Mouse (Mus musculus) kidney, postnatal 14 days (tissue): Measurements from ENCODE around the gene Rsph9.

Source experiments
- DNase-seq: peaks from one replicate; pipeline ENCODE4 v3.0.0; 2022; ENCODE audit warnings: mixed read lengths

The Rsph9 gene

GRCm38 (mm10) chr17:46098525-46098924 is 45.5 kb downstream of the Rsph9 start:
- DNase-seq: no peak

GRCm38 (mm10) chr17:46091899-46092298 is 52.1 kb downstream of the Rsph9 start:
- DNase-seq: no peak

GRCm38 (mm10) chr17:46091351-46091750 is 52.7 kb downstream of the Rsph9 start:
- DNase-seq: no peak

DNA sequence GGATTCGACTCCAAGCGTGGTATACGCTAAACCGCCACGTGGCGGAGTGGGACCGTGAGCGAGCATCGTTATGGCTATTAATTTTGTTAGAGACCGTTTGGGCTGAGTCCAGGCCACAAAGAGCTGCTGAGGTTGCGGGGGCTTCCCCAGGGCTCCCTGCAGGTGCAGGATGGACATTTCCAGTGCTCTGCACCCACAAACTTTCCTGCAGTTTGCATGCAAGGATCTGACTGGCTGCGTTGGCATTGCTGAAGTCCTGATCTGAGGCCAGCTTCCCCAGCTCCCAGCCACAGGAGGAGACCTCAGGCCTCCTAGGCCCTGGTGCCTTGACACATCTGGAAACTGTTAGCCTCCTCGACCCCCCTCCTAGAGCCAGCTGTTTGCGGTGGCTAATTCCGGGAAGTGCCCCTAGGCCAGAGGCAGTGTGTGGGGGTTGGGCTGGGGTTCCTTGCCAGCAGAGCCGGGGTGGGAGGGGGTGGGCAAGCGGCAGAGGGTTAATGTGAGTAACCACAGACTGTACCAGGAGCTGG is 57.6 kb downstream of the Rsph9 start:
- peak; percentile 25 for DNase-seq

GRCm38 (mm10) chr17:46084091-46084501 is 59.9 kb downstream of the Rsph9 start:
- DNase-seq: peak; percentile 94

- DNase-seq: no peak
Observed at GRCm38 (mm10) chr17:46083381-46083780, 60.6 kb downstream of the Rsph9 start.

DNA sequence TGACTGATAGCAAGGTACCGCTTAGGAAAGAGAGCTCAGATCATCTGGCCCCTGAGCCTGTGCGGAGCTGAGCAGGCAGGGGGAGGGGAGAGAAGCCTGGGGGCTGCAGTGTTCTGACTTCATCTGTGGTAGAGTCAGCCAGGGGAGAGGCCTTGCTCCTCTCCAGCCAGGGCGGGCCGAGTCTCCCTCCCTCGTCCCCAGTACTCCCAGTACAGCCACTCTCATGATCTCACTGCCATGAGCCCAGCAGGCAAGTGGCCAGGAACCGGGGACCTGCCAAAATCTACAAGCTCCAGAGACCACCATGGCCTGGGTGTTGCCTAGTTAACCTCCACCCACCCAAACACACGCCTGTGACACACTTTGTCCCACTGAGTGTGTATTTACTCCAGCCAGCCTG is 62.4 kb downstream of the Rsph9 start:
- no peak for DNase-seq

DNA sequence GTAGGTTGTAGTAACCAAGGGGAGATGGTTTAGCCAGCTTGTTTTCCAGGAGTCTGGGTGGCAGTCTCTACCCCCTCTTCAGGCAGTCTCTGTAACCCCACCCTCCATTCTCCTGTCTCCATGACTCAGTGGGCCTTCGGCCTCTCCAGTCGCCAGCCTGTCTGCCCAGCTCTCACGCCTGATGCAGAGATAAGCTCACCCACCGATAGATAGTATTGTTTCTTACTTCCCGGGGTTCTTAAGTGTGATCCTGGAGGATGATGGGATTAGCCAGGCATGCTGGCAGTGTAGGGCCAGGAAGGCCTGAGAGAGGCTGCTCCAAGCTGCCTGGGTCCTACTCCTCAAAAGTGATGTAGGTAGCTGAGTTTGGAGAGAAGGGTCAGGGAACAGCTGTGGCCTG is 63.0 kb downstream of the Rsph9 start:
- no peak for DNase-seq

GRCm38 (mm10) chr17:46080388-46080787 is 63.6 kb downstream of the Rsph9 start:
- no peak for DNase-seq

GRCm38 (mm10) chr17:46079037-46079436 is 65.0 kb downstream of the Rsph9 start:
- DNase-seq: no peak

DNA sequence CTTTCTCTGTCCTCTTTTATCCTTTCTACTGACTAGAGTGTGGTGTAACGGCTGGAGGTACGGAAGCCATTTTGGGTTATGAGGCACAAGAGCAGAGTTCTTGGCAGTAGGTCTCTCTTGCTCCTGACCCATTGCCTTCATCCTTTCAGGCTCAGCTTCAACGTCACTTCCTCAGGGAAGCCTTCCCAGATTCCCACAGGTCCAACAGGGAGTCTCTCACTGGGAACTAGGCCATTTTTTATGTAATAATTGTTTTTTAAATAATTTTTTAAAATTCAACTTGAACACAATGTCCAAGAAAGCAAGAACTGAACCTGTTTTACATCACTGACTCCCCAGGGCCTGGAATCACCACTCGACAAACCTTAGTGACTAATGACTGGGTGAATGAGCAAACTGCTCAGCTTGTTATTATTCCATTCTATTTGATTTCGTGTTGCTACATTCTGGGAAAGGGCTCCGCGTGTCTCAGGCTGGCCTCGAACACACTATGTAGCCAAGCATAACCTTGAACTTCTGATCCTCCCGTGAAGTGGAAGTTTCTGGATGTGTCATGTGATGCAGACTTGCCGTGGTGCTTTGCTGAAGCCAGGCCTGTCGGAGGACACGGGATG is 66.0 kb downstream of the Rsph9 start:
- no peak for DNase-seq

DNA sequence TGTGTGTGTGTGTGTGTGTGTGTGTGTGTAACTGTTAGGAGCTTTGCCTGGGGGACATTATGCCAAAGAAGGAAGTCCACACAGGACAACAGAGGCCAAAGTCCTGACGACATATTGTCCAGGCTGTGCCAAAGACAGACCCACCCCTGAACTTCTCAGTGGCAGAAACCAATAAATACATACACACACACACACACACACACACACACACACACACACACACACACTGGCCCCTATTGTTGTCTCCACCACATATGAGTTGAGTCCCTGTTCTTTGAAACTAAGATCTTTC is 67.8 kb downstream of the Rsph9 start:
- DNase-seq: no peak

GRCm38 (mm10) chr17:46075551-46076259 is 68.3 kb downstream of the Rsph9 start:
- no peak for DNase-seq

GRCm38 (mm10) chr17:46075116-46075485 is 68.9 kb downstream of the Rsph9 start:
- peak; percentile 65 for DNase-seq

DNA sequence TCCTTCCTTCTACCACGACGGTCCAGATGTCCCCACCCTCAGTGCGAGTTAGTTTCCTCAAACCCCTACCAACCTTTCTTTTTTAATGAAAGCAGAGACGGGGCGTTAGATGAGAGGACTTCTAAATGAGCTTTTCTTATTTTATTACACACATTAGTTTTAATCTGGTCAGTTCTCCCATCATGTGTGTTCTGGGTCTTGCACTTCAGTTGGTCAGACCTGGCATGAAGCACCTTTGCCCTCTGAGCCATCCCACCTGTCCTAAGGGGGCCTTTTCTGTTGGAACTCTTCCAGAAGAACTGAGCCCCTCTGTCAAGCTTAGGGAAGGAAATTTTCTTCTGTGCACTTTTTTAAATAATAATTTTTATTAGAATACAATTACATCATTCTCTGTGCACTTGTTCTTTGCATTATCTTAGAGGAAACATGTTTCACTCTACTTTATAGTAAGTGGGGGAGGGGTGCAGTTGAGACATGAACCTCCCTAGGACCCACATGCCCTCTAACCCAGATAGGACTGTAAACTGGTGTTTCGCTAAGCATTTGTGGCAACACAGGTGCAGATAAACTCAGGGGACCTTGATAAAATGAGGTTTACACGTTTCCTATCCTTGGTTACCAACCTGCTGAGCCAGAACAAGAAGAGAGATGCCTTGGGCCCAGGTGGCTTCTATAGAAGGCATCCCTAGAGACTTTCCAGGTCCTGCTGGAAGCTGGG is 69.5 kb downstream of the Rsph9 start:
- DNase-seq: no peak

- DNase-seq: peak; percentile 80
Observed at GRCm38 (mm10) chr17:46073730-46074301, 70.2 kb downstream of the Rsph9 start.
